Mouse (Mus musculus): ENCODE measurements around the gene Olfr279. TPM values are rescaled to one million over a fixed set of nuclear protein-coding genes. Genes with fewer than 3 reads are reported as not detected.
"Not testable (repeated sequence)": the region's sequence is repeated elsewhere in the genome, so short reads cannot be mapped to it uniquely, and the experiment has no call there.

Olfr279 gene
- polyA plus RNA-seq, 1 experiment from 2014 or later: not detected

DNA sequence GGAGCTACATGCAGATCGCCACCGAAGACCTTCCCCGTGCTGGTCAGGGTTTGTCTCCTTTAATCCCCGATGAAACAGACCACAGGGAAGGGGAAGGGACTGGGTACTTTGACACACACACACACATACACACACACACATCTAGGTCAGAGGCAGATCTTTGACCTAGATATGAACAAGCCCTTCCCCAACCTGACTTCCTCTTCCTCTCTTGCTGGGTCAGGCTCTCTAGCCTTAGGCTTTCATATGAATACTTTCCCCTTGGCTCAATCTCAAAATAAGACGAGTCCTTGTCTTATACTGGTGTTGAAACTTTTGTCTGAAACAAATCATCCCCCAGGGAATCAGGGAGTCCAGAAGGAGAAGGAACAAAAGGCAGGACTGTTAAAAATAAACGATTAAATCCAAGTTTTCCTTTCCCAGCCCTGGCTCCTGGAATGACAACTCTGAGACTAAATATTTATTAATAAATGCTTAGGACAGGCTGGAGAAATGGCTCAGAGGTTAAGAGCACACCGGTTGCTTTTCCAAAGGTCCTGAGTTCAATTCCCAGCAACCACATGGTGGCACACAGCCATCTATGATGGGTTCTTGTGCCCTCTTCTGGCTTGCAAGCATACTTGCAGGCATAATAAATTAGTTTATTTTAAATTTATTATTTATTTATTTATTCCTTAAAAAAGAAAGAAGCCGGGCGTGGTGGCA, 14.2 kb downstream of the Olfr279 start:
- Histone ChIP-seq H3K9me3 (ENCODE audit: control insufficient read depth, low read length) (no peaks in the 10 kb centered on the region), H3K36me3 (ENCODE audit: control insufficient read depth, insufficient read depth, low read length) (no peaks in the 10 kb centered on the region), H3K27ac (ENCODE audit: low read depth, low read length) (no peak overlapping the region), H3K9ac (ENCODE audit: low read depth, low read length) (no peak overlapping the region), H3K4me1 (ENCODE audit: control insufficient read depth, insufficient read depth, low read depth, low read length) (0 out of 2 replicates have a peak, but pooled peaks cover 2% of the 10 kb centered on the region), H3K4me2 (ENCODE audit: low read length) (no peak overlapping the region), H3K27me3 (replicated peaks; ENCODE audit: control insufficient read depth, insufficient read depth, low read length) (no peaks in the 10 kb centered on the region), H3K4me3 (ENCODE audit: low read length) (no peak overlapping the region)
- ATAC-seq: no peak
- 82% methylated on average over 9 of the region's 9 CpGs for WGBS

DNA sequence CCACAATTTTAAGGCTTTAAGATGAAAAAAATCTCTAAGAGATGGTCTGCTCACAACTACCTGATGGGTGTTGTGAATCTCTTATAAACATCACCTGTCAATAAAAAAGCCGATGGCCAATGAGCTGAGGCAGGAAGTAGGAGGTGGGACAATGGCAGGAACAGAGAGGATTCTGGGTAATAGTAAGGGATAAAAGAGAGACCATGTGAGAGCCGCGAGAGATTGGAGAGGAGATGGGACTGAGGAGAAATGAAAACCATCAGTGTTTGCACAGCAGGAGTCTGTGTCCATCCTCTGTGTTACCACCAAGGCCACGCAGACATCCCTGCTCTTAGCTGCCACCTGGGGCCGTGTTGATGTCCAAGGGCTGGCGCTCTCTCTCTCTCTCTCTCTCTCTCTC, 15.1 kb downstream of the Olfr279 start:
- no peak overlapping the region for H3K27ac ChIP-seq (ENCODE audit: low read depth, low read length)
- WGBS: 91% methylated on average over 6 of the region's 6 CpGs
- ATAC-seq: no peak
- no peak overlapping the region for H3K4me2 ChIP-seq (ENCODE audit: low read length)
- H3K9ac ChIP-seq (ENCODE audit: low read depth, low read length): no peak overlapping the region
- no peaks in the 10 kb centered on the region for H3K9me3 ChIP-seq (ENCODE audit: control insufficient read depth, low read length)
- no peaks in the 10 kb centered on the region for H3K27me3 ChIP-seq (replicated peaks; ENCODE audit: control insufficient read depth, insufficient read depth, low read length)
- no peaks in the 10 kb centered on the region for H3K36me3 ChIP-seq (ENCODE audit: control insufficient read depth, insufficient read depth, low read length)
- H3K4me1 ChIP-seq (ENCODE audit: control insufficient read depth, insufficient read depth, low read depth, low read length): 0 out of 2 replicates have a peak, but pooled peaks cover 2% of the 10 kb centered on the region
- H3K4me3 ChIP-seq (ENCODE audit: low read length): no peak overlapping the region

DNA sequence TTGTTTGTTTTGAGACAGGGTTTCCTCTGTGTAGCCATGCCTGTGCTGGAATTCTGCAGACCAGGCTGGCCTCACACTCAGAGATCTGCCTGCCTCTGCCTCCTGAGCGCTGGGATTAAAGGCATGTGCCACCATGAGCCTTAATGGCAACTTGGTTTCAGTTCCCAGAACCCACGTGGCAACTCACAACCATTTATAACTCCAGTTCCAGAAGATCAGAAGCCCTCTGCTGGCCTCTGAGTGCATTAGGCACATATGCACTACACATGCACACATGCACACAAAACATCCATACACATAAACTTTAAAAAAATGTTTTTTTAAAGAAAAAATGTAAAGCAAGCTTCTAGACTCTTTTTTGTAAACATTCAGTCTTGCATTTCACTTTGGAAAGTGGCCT, 17.2 kb downstream of the Olfr279 start:
- Histone ChIP-seq H3K4me1 (ENCODE audit: control insufficient read depth, insufficient read depth, low read depth, low read length) (0 out of 2 replicates have a peak, but pooled peaks cover 2% of the 10 kb centered on the region), H3K4me3 (ENCODE audit: low read length) (no peak overlapping the region), H3K36me3 (ENCODE audit: control insufficient read depth, insufficient read depth, low read length) (no peaks in the 10 kb centered on the region), H3K9ac (ENCODE audit: low read depth, low read length) (no peak overlapping the region), H3K27me3 (replicated peaks; ENCODE audit: control insufficient read depth, insufficient read depth, low read length) (no peaks in the 10 kb centered on the region), H3K9me3 (ENCODE audit: control insufficient read depth, low read length) (no peaks in the 10 kb centered on the region), H3K4me2 (ENCODE audit: low read length) (no peak overlapping the region), H3K27ac (ENCODE audit: low read depth, low read length) (no peak overlapping the region)
- no peak for ATAC-seq
- 57% methylated on average over 2 of the region's 2 CpGs for WGBS

DNA sequence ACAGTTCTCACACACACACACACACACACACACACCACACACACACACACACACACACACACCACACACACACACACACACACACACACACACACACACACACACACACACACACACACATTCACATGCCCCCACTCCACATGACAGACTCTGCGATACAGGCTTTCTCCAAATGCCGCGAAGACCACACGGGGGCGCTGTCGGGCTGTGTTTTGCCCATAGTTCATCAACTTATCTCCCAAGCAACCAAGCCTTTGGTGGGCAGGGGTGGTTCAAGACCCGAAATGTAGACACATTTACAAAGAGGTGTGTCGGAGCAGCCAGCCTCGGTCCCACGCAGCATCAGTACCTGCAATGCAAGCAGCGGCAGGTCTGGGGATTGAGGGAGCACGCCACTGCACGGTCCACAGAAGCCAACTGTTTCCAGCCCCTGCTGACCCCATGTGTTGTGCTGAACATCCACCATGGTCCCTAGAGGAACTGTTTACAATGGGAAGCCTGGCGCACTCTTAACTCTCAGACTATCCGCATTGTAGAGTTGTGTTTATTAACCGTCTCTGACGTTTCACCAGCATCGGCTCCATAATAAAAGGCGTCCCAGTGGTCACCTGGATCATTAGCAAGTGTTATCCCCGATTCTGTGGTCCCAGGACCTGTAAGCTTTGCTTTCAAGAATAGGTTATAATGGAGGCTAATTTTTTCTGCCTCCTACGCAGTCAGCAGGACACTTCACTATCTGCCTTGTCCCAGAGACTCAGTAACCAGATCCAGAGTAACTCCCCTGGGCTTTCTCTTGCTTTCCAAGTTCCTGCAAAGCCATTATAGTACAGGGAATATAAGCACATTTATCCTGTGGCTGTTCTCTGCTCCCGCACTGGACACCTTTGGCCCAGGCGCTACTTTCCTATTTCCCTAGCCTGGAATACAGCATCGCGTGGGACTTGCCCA, 18.5 kb downstream of the Olfr279 start:
- whole genome bisulfite sequencing: 24% methylated on average over 25 of the region's 25 CpGs
- Histone ChIP-seq H3K9ac (ENCODE audit: low read depth, low read length) (peak overlapping the region; percentile 48; the same call in 1 of the 2 replicates), H3K36me3 (ENCODE audit: control insufficient read depth, insufficient read depth, low read length) (no peaks in the 10 kb centered on the region), H3K27me3 (replicated peaks; ENCODE audit: control insufficient read depth, insufficient read depth, low read length) (no peaks in the 10 kb centered on the region), H3K4me3 (ENCODE audit: low read length) (peak overlapping the region; percentile 30), H3K4me1 (ENCODE audit: control insufficient read depth, insufficient read depth, low read depth, low read length) (0 out of 2 replicates have a peak, but pooled peaks cover 2% of the 10 kb centered on the region), H3K9me3 (ENCODE audit: control insufficient read depth, low read length) (no peaks in the 10 kb centered on the region), H3K4me2 (ENCODE audit: low read length) (peak overlapping the region; percentile 68), H3K27ac (ENCODE audit: low read depth, low read length) (no peak overlapping the region)
- 0 out of 2 replicates have a peak, but pooled peaks have one; percentile 48 for ATAC-seq

DNA sequence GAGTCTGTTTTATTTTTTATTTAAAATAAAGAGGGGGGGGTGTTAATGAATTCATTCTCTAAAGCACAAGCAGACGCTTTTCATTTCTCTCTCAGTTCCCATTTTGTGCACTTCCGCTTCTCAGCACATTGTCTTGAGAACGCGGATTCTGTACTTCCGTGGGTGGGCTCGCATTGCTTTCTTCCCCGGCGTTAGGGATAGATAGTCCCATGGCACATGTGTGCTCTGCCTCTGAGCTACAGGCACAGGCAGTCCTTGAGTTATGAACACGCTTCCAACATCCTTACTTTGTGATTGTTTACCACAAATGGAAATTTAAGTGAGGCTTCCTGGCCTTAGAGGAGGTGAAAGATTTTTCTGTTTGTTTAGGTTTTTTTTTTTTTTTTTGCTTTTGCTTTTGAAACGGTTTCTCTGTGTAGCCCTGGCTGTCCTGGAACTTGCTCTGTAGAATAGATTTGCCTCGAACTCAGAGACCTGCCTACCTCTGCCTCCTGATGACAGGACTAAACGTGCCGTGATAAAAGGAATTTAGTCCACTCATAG, 19.3 kb downstream of the Olfr279 start:
- Histone ChIP-seq H3K36me3 (ENCODE audit: control insufficient read depth, insufficient read depth, low read length) (no peaks in the 10 kb centered on the region), H3K4me1 (ENCODE audit: control insufficient read depth, insufficient read depth, low read depth, low read length) (0 out of 2 replicates have a peak, but pooled peaks cover 2% of the 10 kb centered on the region), H3K4me2 (ENCODE audit: low read length) (no peak overlapping the region), H3K9ac (ENCODE audit: low read depth, low read length) (no peak overlapping the region), H3K27ac (ENCODE audit: low read depth, low read length) (no peak overlapping the region), H3K27me3 (replicated peaks; ENCODE audit: control insufficient read depth, insufficient read depth, low read length) (no peaks in the 10 kb centered on the region), H3K4me3 (ENCODE audit: low read length) (no peak overlapping the region), H3K9me3 (ENCODE audit: control insufficient read depth, low read length) (no peaks in the 10 kb centered on the region)
- WGBS: 45% methylated on average over 13 of the region's 13 CpGs
- no peak for ATAC-seq

DNA sequence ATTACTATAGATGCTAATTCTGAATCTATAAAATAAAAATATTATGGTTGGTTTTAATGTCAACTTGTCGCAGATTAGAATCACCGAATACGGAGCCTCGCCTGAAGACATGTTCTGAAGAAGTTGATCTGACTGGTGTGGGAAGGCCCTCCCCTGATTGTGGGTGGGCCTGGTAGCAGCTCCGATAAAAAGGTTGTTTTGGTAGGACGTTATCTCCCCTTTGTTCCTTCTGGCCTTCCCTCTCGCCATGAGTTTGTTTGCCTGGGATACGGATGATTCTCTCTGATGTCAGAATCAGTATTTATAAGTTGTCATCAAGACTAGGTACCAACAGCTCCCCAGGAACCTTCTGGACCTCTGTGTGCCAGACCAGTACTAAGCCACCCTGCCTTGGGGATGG, 20.0 kb downstream of the Olfr279 start:
- H3K27ac ChIP-seq (ENCODE audit: low read depth, low read length): no peak overlapping the region
- WGBS: 62% methylated on average over 8 of the region's 8 CpGs

DNA sequence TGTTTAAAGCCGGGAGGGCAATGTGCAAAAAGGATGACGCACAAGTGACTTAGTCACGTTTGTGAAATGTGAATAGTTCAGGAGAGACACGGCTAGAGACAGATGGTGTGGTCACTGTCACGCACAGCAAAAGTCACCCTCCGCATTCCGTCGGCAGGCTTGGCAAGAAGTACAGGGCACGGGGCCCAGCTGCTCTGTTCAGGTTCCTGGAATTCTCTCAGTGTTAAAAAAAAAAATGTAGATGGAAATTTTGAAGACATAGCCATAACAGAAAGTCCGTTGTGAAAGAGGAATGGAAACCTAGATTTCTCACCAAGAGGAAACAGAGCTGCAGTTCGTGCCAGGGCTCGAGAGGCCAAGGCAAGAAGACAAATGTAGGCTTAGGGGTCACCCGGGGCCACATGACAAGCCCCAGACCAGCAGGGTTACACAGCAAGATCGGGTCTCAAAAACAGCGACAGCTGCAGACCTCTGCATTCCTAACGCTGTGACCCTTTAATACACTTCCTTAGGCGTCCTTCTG, 20.7 kb downstream of the Olfr279 start:
- Histone ChIP-seq H3K4me1 (ENCODE audit: control insufficient read depth, insufficient read depth, low read depth, low read length) (0 out of 2 replicates have a peak, but pooled peaks cover 2% of the 10 kb centered on the region), H3K4me3 (ENCODE audit: low read length) (no peak overlapping the region), H3K27me3 (replicated peaks; ENCODE audit: control insufficient read depth, insufficient read depth, low read length) (no peaks in the 10 kb centered on the region), H3K36me3 (ENCODE audit: control insufficient read depth, insufficient read depth, low read length) (0 out of 2 replicates have a peak, but pooled peaks cover 2% of the 10 kb centered on the region), H3K9me3 (ENCODE audit: control insufficient read depth, low read length) (no peaks in the 10 kb centered on the region), H3K9ac (ENCODE audit: low read depth, low read length) (no peak overlapping the region), H3K4me2 (ENCODE audit: low read length) (no peak overlapping the region), H3K27ac (ENCODE audit: low read depth, low read length) (no peak overlapping the region)
- ATAC-seq: no peak
- WGBS: 48% methylated on average over 17 of the region's 17 CpGs

More for the DNA sequence above, 20.0 kb downstream of the Olfr279 start:
- Histone ChIP-seq H3K4me2 (ENCODE audit: low read length) (no peak overlapping the region), H3K36me3 (ENCODE audit: control insufficient read depth, insufficient read depth, low read length) (no peaks in the 10 kb centered on the region), H3K9me3 (ENCODE audit: control insufficient read depth, low read length) (no peaks in the 10 kb centered on the region), H3K4me3 (ENCODE audit: low read length) (no peak overlapping the region), H3K27me3 (replicated peaks; ENCODE audit: control insufficient read depth, insufficient read depth, low read length) (no peaks in the 10 kb centered on the region), H3K9ac (ENCODE audit: low read depth, low read length) (no peak overlapping the region), H3K4me1 (ENCODE audit: control insufficient read depth, insufficient read depth, low read depth, low read length) (0 out of 2 replicates have a peak, but pooled peaks cover 2% of the 10 kb centered on the region)
- ATAC-seq: no peak

DNA sequence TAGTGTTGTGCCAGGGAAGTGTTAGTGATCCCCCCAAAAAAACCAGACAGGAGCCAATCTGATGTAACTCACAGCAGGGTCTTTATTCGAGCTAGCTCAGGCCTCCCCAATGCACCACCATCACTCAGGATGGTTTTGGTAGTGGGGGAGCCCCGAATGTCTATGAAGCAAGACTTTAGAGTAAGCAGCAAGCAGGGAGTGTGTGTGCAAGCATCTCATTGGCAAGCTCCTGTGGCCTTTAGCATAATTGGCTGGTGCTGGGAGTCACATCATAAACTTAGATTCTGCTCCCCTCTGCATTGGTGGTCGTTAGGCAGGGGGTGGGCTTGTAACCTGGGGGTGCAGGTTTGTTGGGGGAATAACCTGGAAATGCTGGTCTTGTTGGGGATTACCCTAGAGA, 21.5 kb downstream of the Olfr279 start:
- not testable (repeated sequence) for H3K36me3 ChIP-seq (ENCODE audit: control insufficient read depth, insufficient read depth, low read length); H3K27me3 ChIP-seq (replicated peaks; ENCODE audit: control insufficient read depth, insufficient read depth, low read length); H3K9me3 ChIP-seq (ENCODE audit: control insufficient read depth, low read length); H3K4me1 ChIP-seq (ENCODE audit: control insufficient read depth, insufficient read depth, low read depth, low read length); H3K4me2 ChIP-seq (ENCODE audit: low read length); H3K4me3 ChIP-seq (ENCODE audit: low read length); H3K27ac ChIP-seq (ENCODE audit: low read depth, low read length); H3K9ac ChIP-seq (ENCODE audit: low read depth, low read length); ATAC-seq
- 71% methylated on average over 3 of the region's 3 CpGs for WGBS
